9 mouse cellular contexts compared by ENCODE assay signal in the genomic region with DNA sequence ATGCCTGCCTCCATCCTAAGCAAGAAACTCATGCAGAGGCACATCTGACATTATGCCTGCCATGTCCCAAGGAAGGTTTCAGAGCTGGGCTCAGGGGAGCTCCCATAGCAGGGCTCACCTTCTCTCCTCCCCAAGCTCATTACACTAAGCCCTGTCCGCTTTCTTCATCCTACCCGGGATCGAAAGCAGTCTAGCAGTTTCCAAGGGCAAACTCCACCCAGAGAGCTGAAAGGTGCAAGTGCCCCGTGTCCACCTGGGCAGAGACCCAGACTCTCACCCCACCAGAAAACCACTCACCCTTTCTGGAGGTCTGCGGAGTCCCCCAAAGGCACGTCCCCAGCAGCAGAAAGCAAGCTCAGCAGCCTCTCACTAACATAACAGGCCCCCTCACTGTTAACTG. TPM values are rescaled to one million over a fixed set of nuclear protein-coding genes. Genes with fewer than 3 reads are reported as not detected.
DNase-seq lines count a peak whose midpoint lies in the region; ATAC-seq lines count a peak whose summit lies in the region.
"Had no signal": no experiment of that assay in that cellular context is flagged by ENCODE, and none has a peak within 500 bp of the region (broad histone marks: within the 10 kb centered on the region; RNA-seq: fewer than 3 reads in every experiment).

No protein-coding gene starts in this region.

- no peaks in the 10 kb centered on the region; the same call in 1 of the 2 replicates for H3K36me3 ChIP-seq in heart, embryonic 15.5 days
- H3K36me3 ChIP-seq in embryonic facial prominence, embryonic 15.5 days, result peaks cover 8% of the 10 kb centered on the region; the same call in 1 of the 2 replicates
- 0 out of 2 replicates have a peak, but pooled peaks cover 5% of the 10 kb centered on the region for H3K36me3 ChIP-seq in intestine, embryonic 15.5 days
- H3K36me3 ChIP-seq in midbrain, embryonic 14.5 days (ENCODE audit: control insufficient read depth, insufficient read depth, low read length), result no peaks in the 10 kb centered on the region

- peak overlapping the region; percentile 92 for H3K4me2 ChIP-seq in heart, embryonic 15.5 days
- H3K4me2 ChIP-seq in embryonic facial prominence, embryonic 15.5 days (replicated peaks), result peak overlapping the region; percentile 78
- H3K4me2 ChIP-seq in intestine, embryonic 15.5 days (replicated peaks), result peak overlapping the region; percentile 83
- H3K4me2 ChIP-seq in midbrain, embryonic 14.5 days (ENCODE audit: low read length), result peak overlapping the region; percentile 95

- H3K4me1 ChIP-seq in heart, embryonic 15.5 days (replicated peaks), result peaks cover 56% of the 10 kb centered on the region
- H3K4me1 ChIP-seq in embryonic facial prominence, embryonic 15.5 days, result peaks cover 61% of the 10 kb centered on the region
- H3K4me1 ChIP-seq in intestine, embryonic 15.5 days (replicated peaks), result peaks cover 50% of the 10 kb centered on the region
- peaks cover 44% of the 10 kb centered on the region for H3K4me1 ChIP-seq in midbrain, embryonic 14.5 days (ENCODE audit: control insufficient read depth, insufficient read depth, low read length)

- no peak for ATAC-seq in heart, embryonic 15.5 days (replicated peaks; ENCODE audit: insufficient number of reproducible peaks, insufficient read depth, low FRiP score, low read depth)
- ATAC-seq in embryonic facial prominence, embryonic 15.5 days (ENCODE audit: insufficient number of reproducible peaks, low FRiP score, low TSS enrichment, low read depth), result no peak
- ATAC-seq in intestine, embryonic 15.5 days, result no peak
- ATAC-seq in midbrain, embryonic 14.5 days (ENCODE audit: low FRiP score, low TSS enrichment), result no peak
- ATAC-seq in granulocyte monocyte progenitor cell, adult 5-6 weeks (replicated peaks; ENCODE audit: poor library complexity, severe bottlenecking), result no peak

- WGBS in heart, embryonic 15.5 days, result 73% methylated on average over 6 of the region's 6 CpGs
- 83% methylated on average over 6 of the region's 6 CpGs for WGBS in embryonic facial prominence, embryonic 15.5 days
- WGBS in intestine, embryonic 15.5 days, result 72% methylated on average over 6 of the region's 6 CpGs
- 81% methylated on average over 6 of the region's 6 CpGs for WGBS in midbrain, embryonic 14.5 days

- peak overlapping the region; percentile 77; the same call in 1 of the 2 replicates for H3K4me3 ChIP-seq in heart, embryonic 15.5 days
- peak overlapping the region; percentile 93; the same call in 1 of the 2 replicates for H3K4me3 ChIP-seq in embryonic facial prominence, embryonic 15.5 days (replicated peaks)
- 0 out of 2 replicates have a peak overlapping the region, but pooled peaks have one; percentile 75 for H3K4me3 ChIP-seq in intestine, embryonic 15.5 days (replicated peaks)
- H3K4me3 ChIP-seq in midbrain, embryonic 14.5 days (replicated peaks; ENCODE audit: low read depth, low read length), result peak overlapping the region; percentile 90

- H3K9ac ChIP-seq in heart, embryonic 15.5 days, result no peak overlapping the region
- no peak overlapping the region for H3K9ac ChIP-seq in embryonic facial prominence, embryonic 15.5 days
- peak overlapping the region; percentile 28; the same call in 1 of the 2 replicates for H3K9ac ChIP-seq in intestine, embryonic 15.5 days
- peak overlapping the region; percentile 34; the same call in 1 of the 2 replicates for H3K9ac ChIP-seq in midbrain, embryonic 14.5 days (replicated peaks; ENCODE audit: low read length)

- H3K27ac ChIP-seq in heart, embryonic 15.5 days, result no peak overlapping the region
- no peak overlapping the region for H3K27ac ChIP-seq in embryonic facial prominence, embryonic 15.5 days (replicated peaks)
- H3K27ac ChIP-seq in intestine, embryonic 15.5 days, result no peak overlapping the region
- H3K27ac ChIP-seq in midbrain, embryonic 14.5 days (replicated peaks; ENCODE audit: low read depth, low read length), result no peak overlapping the region

- no peaks in the 10 kb centered on the region for H3K9me3 ChIP-seq in heart, embryonic 15.5 days (replicated peaks)
- no peaks in the 10 kb centered on the region for H3K9me3 ChIP-seq in embryonic facial prominence, embryonic 15.5 days (replicated peaks)
- H3K9me3 ChIP-seq in intestine, embryonic 15.5 days, result no peaks in the 10 kb centered on the region
- H3K9me3 ChIP-seq in midbrain, embryonic 14.5 days (ENCODE audit: control insufficient read depth, low read length), result no peaks in the 10 kb centered on the region

- no peak for DNase-seq in heart, postnatal 25 days (ENCODE audit: low spot score)
- DNase-seq in midbrain, embryonic 14.5 days, result no peak
- DNase-seq in gastrocnemius, adult 18-20 months (ENCODE audit: low spot score), result no peak
- DNase-seq in right cerebral cortex, postnatal 10 days (ENCODE audit: low spot score in 2 of 2), result no peak

- no peaks in the 10 kb centered on the region for H3K27me3 ChIP-seq in heart, embryonic 15.5 days
- no peaks in the 10 kb centered on the region for H3K27me3 ChIP-seq in embryonic facial prominence, embryonic 15.5 days
- no peaks in the 10 kb centered on the region for H3K27me3 ChIP-seq in intestine, embryonic 15.5 days (replicated peaks)
- H3K27me3 ChIP-seq in midbrain, embryonic 14.5 days (ENCODE audit: control insufficient read depth, insufficient read depth, low read length), result no peaks in the 10 kb centered on the region
- H3K27me3 ChIP-seq: CH12.LX had no signal

- intact Hi-C loops in heart, postnatal 25 days (cut with DNase I), result loop anchor here (5.0 kb wide), 2 partner anchors 81 to 281 kb away; partner anchors contain the start of gene Srd5a1

RNA-seq across cellular contexts. Expression of gene Nsun2, which starts 2.6 kb away (rescaled TPM):
- 53.0 and 73.0 TPM in 2 replicates for polyA plus RNA-seq in heart, embryonic 15.5 days (2015; fragmentation: Nextera tagmentation; extraction: Ambion mirVana)
- total RNA-seq in heart, postnatal 25 days (2021), result 10 to 100 TPM; 33.5 to 38.2 TPM
- polyA plus RNA-seq in embryonic facial prominence, embryonic 15.5 days (2015; fragmentation: Nextera tagmentation; extraction: Ambion mirVana), result 116 and 119 TPM in 2 replicates
- polyA plus RNA-seq in intestine, embryonic 15.5 days (2015; fragmentation: Nextera tagmentation; extraction: Ambion mirVana), result 128 and 131 TPM in 2 replicates
- polyA plus RNA-seq in midbrain, embryonic 14.5 days (2014; fragmentation: Nextera tagmentation; extraction: Ambion mirVana), result 57.3 and 82.8 TPM in 2 replicates
- total RNA-seq in granulocyte monocyte progenitor cell, adult 5-6 weeks (2014; fragmentation: Nextera tagmentation), result 117 and 132 TPM in 2 replicates
- total RNA-seq in granulocyte monocyte progenitor cell, adult 5-6 weeks (2017), result 217 and 233 TPM in 2 replicates
- total RNA-seq in gastrocnemius, adult 18-20 months (2021), result 10 to 100 TPM; 42.4 to 46.5 TPM

RNA-seq across cellular contexts. Expression of gene Tent4a, which starts 3.5 kb away (rescaled TPM):
- polyA plus RNA-seq in heart, embryonic 15.5 days (2015; fragmentation: Nextera tagmentation; extraction: Ambion mirVana), result 3.1 and 4.0 TPM in 2 replicates
- total RNA-seq in heart, postnatal 25 days (2021), result 10 to 100 TPM; 12.0 to 12.6 TPM
- 6.0 and 6.1 TPM in 2 replicates for polyA plus RNA-seq in embryonic facial prominence, embryonic 15.5 days (2015; fragmentation: Nextera tagmentation; extraction: Ambion mirVana)
- polyA plus RNA-seq in intestine, embryonic 15.5 days (2015; fragmentation: Nextera tagmentation; extraction: Ambion mirVana), result 4.0 and 4.6 TPM in 2 replicates
- polyA plus RNA-seq in midbrain, embryonic 14.5 days (2014; fragmentation: Nextera tagmentation; extraction: Ambion mirVana), result 11.5 TPM in 2 replicates
- 9.0 and 10.6 TPM in 2 replicates for total RNA-seq in granulocyte monocyte progenitor cell, adult 5-6 weeks (2014; fragmentation: Nextera tagmentation)
- total RNA-seq in granulocyte monocyte progenitor cell, adult 5-6 weeks (2017), result 10.9 and 11.4 TPM in 2 replicates
- 1 to 10 TPM; 5.6 to 6.3 TPM for total RNA-seq in gastrocnemius, adult 18-20 months (2021)

Comparison
In these comparisons a context has a peak if more than half of its experiments do, and no peak if none do; other contexts are left out.
1. H3K9ac ChIP-seq: peak in intestine, embryonic 15.5 days (single experiment) and midbrain, embryonic 14.5 days (single experiment); none in heart, embryonic 15.5 days (single experiment) and embryonic facial prominence, embryonic 15.5 days (single experiment).
2. Peak in every context shown above with its lines, with median percentiles within 50 percentile points of each other: H3K4me2 ChIP-seq and H3K4me3 ChIP-seq.